Mouse (Mus musculus) forebrain, embryonic 14.5 days (tissue): ENCODE data around the gene Adamts20. TPM values are rescaled to one million over a fixed set of nuclear protein-coding genes. Genes with fewer than 3 reads are reported as not detected.

ENCODE experiments used
- ATAC-seq: fragments of 200-750 bp; cut with Nextera tagmentation; 2 replicates; pipeline ENCODE4 v1.8.0; 2017; ENCODE audit warnings: mild to moderate bottlenecking, moderate library complexity
- DNase-seq: peaks from one replicate; pipeline ENCODE4 v3.0.0-alpha.2; 2015; ENCODE audit warnings: low spot score
- H3K27ac ChIP-seq: fragments of 300-500 bp; sonication (generic); 2 replicates; pipeline ENCODE4 v1.5.1; 2014; ENCODE audit warnings: low read depth, mild to moderate bottlenecking, control low read depth, low read length, moderate library complexity
- H3K27me3 ChIP-seq: fragments of 300-500 bp; sonication (generic); replicated peaks from 2 replicates; pipeline ENCODE4 v1.6.1; 2014; ENCODE audit warnings: low read length, control low read depth, mixed read lengths; ENCODE audit not compliant: control insufficient read depth, insufficient read depth
- H3K36me3 ChIP-seq: fragments of 300-500 bp; sonication (generic); 2 replicates; pipeline ENCODE4 v1.6.1; 2014; ENCODE audit warnings: low read length, control low read depth; ENCODE audit not compliant: control insufficient read depth, insufficient read depth
- H3K4me1 ChIP-seq: fragments of 300-500 bp; sonication (generic); 2 replicates; pipeline ENCODE4 v1.6.1; 2014; ENCODE audit warnings: antibody characterized with exemption, low read length, control low read depth; ENCODE audit not compliant: control insufficient read depth, insufficient read depth
- H3K4me2 ChIP-seq: fragments of 300-500 bp; sonication (generic); 2 replicates; pipeline ENCODE4 v1.6.1; 2014; ENCODE audit warnings: mild to moderate bottlenecking, control low read depth, low read length
- H3K4me3 ChIP-seq: fragments of 300-500 bp; sonication (generic); 2 replicates; pipeline ENCODE4 v1.5.1; 2014; ENCODE audit warnings: low read depth, low read length, control low read depth
- H3K9ac ChIP-seq: fragments of 300-500 bp; sonication (generic); 2 replicates; pipeline ENCODE4 v1.6.1; 2014; ENCODE audit warnings: mild to moderate bottlenecking, low read length, control low read depth, moderate library complexity
- H3K9me3 ChIP-seq: fragments of 300-500 bp; sonication (generic); replicated peaks from 2 replicates; pipeline ENCODE4 v1.6.1; 2016; ENCODE audit warnings: low read length, control low read depth, mixed read lengths; ENCODE audit not compliant: control insufficient read depth
- WGBS: fragments of 180-500 bp; shearing (Covaris S2); extraction: QIAGEN DNeasy Blood & Tissue Kit; methylation state at CpG from one replicate; pipeline ENCODE4 v1.1.7; 2014; 5-methylcytosine and 5-hydroxymethylcytosine counted together
- polyA plus RNA-seq: library from polyadenylated mRNA; unstranded; fragments of >200 nt; fragmentation: Nextera tagmentation; extraction: Ambion mirVana; gene quantifications from 2 replicates; pipeline ENCODE4 v1.2.1, GENCODE M21; 2014

The Adamts20 gene
- polyA plus RNA-seq, 1 experiment from 2014 or later = 2.5 TPM

DNA sequence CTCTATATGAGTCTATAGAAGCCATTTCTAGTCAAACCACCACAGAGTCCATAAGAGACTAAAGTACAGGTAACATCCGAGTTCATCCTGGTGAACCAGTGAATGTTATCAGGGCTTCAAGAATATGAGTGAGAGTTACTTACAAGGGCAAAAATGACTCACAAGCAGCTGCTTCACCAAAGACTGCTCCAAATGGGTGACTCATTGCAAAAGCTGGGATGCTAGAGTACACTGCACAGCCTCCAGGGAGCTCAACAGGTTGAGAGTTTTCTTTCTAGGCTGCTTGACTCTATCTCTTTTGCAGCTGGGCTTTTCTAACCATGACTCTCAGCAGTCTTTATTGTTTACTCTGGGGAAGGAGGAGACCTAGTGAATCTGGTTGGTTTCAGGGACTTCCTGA, 237.8 kb downstream of the Adamts20 start:
- no peak for ATAC-seq
- no peaks in the 10 kb centered on the region for H3K27me3 ChIP-seq
- no peak overlapping the region for H3K4me3 ChIP-seq
- no peak overlapping the region for H3K27ac ChIP-seq
- no peaks in the 10 kb centered on the region for H3K36me3 ChIP-seq
- no peaks in the 10 kb centered on the region for H3K9me3 ChIP-seq
- WGBS = 94% methylated on average over 1 of the region's 1 CpGs
- no peak overlapping the region for H3K4me2 ChIP-seq
- no peaks in the 10 kb centered on the region for H3K4me1 ChIP-seq
- H3K9ac ChIP-seq = no peak overlapping the region
- no peak for DNase-seq

DNA sequence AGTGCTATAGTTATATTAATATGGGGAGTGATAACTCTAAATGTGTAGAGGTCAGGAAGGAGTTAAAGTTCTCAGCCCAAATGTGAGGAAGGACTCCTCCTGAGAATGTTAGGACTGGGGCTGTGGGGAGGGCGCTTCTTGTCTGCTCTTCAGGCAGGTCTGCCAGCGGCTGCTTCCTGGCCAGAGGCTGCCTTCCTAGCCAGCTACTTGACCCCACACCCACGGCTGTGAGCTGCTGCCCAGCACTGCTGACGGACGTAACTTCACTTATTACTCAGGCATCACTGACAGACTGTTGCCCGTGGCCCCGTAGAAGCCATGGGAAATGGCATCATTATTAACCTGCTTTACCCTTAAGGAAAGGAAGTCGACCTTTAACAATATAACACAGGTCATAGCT, 242.1 kb downstream of the Adamts20 start:
- ATAC-seq (no peak), DNase-seq (no peak)
- 64% methylated on average over 8 of the region's 8 CpGs for WGBS
- Histone ChIP-seq H3K9me3 (no peaks in the 10 kb centered on the region), H3K27ac (no peak overlapping the region), H3K36me3 (no peaks in the 10 kb centered on the region), H3K4me1 (no peaks in the 10 kb centered on the region), H3K27me3 (no peaks in the 10 kb centered on the region), H3K4me3 (no peak overlapping the region), H3K9ac (no peak overlapping the region), H3K4me2 (no peak overlapping the region)

DNA sequence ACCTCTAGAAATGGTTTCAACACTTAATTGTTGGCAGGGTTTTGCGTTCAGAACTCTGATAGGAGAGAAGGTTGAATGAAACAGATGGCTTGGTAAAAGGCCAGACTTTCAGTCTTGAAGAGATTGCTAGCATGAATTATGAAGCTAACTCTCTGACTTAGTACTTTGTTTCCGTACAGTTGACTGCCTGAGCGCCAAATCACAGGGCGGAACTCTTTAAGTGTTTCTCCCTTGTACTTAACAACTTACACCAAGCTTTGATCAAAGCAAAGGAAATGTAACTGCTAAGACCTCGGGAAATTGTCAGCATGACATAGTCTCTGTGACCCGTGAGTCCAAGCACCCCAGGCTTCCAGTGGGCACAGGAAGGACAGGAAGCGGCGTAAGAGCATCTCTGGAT, 244.5 kb downstream of the Adamts20 start:
- Histone ChIP-seq H3K27ac (0 out of 2 replicates have a peak overlapping the region, but pooled peaks have one; percentile 1), H3K27me3 (no peaks in the 10 kb centered on the region), H3K4me3 (no peak overlapping the region), H3K9ac (no peak overlapping the region), H3K4me2 (no peak overlapping the region), H3K36me3 (no peaks in the 10 kb centered on the region), H3K9me3 (no peaks in the 10 kb centered on the region), H3K4me1 (no peaks in the 10 kb centered on the region)
- 69% methylated on average over 8 of the region's 8 CpGs for WGBS
- DNase-seq (peak; percentile 74), ATAC-seq (no peak)

Other genes starting within 250 kb of the Adamts20 start
- gene Pus7l, start 78.1 kb upstream of the Adamts20 start, polyA plus RNA-seq = 5.2 and 6.2 TPM in 2 replicates
- gene Irak4, start 78.2 kb upstream of the Adamts20 start, polyA plus RNA-seq = 0.97 and 1.1 TPM in 2 replicates
- gene Twf1, start 124.5 kb upstream of the Adamts20 start, polyA plus RNA-seq = 103 and 105 TPM in 2 replicates
- gene Tmem117, start 163.8 kb upstream of the Adamts20 start, polyA plus RNA-seq = 2.3 and 3.8 TPM in 2 replicates